Mouse (Mus musculus): Measurements from ENCODE around the gene Prune1. TPM values are rescaled to one million over a fixed set of nuclear protein-coding genes. Genes with fewer than 3 reads are reported as not detected.

Prune1 gene
- polyA plus RNA-seq, 1 experiment, result 22.2 TPM

GRCm38 (mm10) chr3:95233303-95233980, 48.4 kb downstream of the Prune1 start:
- peaks cover 27% of the 10 kb centered on the region for H3K4me1 ChIP-seq (ENCODE audit: control insufficient read depth, insufficient read depth, low read length)
- no peak overlapping the region for H3K27ac ChIP-seq (ENCODE audit: insufficient read depth, low read length)
- no peak overlapping the region for H3K4me3 ChIP-seq (ENCODE audit: insufficient read depth, low read length)
- TF ChIP-seq POLR2A (IDR thresholded peaks at IDR 0.05; ENCODE audit: low read depth, low read length) (no peak), CTCF (IDR thresholded peaks at IDR 0.05; ENCODE audit: borderline replicate concordance, insufficient read depth, low read length) (no peak)

GRCm38 (mm10) chr3:95232771-95233170, 49.1 kb downstream of the Prune1 start:
- Histone ChIP-seq H3K27ac (ENCODE audit: insufficient read depth, low read length) (peak overlapping the region; percentile 60), H3K4me1 (ENCODE audit: control insufficient read depth, insufficient read depth, low read length) (peaks cover 27% of the 10 kb centered on the region), H3K4me3 (ENCODE audit: insufficient read depth, low read length) (no peak overlapping the region)
- TF ChIP-seq POLR2A (IDR thresholded peaks at IDR 0.05; ENCODE audit: low read depth, low read length) (no peak), CTCF (IDR thresholded peaks at IDR 0.05; ENCODE audit: borderline replicate concordance, insufficient read depth, low read length) (no peak)

GRCm38 (mm10) chr3:95231298-95232221, 50.3 kb downstream of the Prune1 start, which contains the start of gene Mllt11:
Gene Mllt11, minus strand, starts transcription at chr3:95232171.
- peak within 1 kb of the TSS; percentile 81 for H3K27ac ChIP-seq (ENCODE audit: insufficient read depth, low read length)
- H3K4me3 ChIP-seq (ENCODE audit: insufficient read depth, low read length), result peak within 1 kb of the TSS; percentile 42
- no peak for TF ChIP-seq POLR2A (IDR thresholded peaks at IDR 0.05; ENCODE audit: low read depth, low read length)
- TF ChIP-seq CTCF (IDR thresholded peaks at IDR 0.05; ENCODE audit: borderline replicate concordance, insufficient read depth, low read length), result no peak
- H3K4me1 ChIP-seq (ENCODE audit: control insufficient read depth, insufficient read depth, low read length), result peaks cover 23% of the 10 kb centered on the region

GRCm38 (mm10) chr3:95230495-95231297, 51.2 kb downstream of the Prune1 start:
- H3K4me3 ChIP-seq (ENCODE audit: insufficient read depth, low read length), result peak overlapping the region; percentile 96
- no peak for TF ChIP-seq POLR2A (IDR thresholded peaks at IDR 0.05; ENCODE audit: low read depth, low read length)
- no peak for TF ChIP-seq CTCF (IDR thresholded peaks at IDR 0.05; ENCODE audit: borderline replicate concordance, insufficient read depth, low read length)
- peak overlapping the region; percentile 81; the same call in 1 of the 2 replicates for H3K27ac ChIP-seq (ENCODE audit: insufficient read depth, low read length)
- peaks cover 21% of the 10 kb centered on the region for H3K4me1 ChIP-seq (ENCODE audit: control insufficient read depth, insufficient read depth, low read length)

GRCm38 (mm10) chr3:95229781-95230494, 51.9 kb downstream of the Prune1 start:
- Histone ChIP-seq H3K4me1 (ENCODE audit: control insufficient read depth, insufficient read depth, low read length) (peaks cover 21% of the 10 kb centered on the region), H3K4me3 (ENCODE audit: insufficient read depth, low read length) (peak overlapping the region; percentile 96), H3K27ac (ENCODE audit: insufficient read depth, low read length) (peak overlapping the region; percentile 81)
- TF ChIP-seq CTCF (IDR thresholded peaks at IDR 0.05; ENCODE audit: borderline replicate concordance, insufficient read depth, low read length), result no peak
- TF ChIP-seq POLR2A (IDR thresholded peaks at IDR 0.05; ENCODE audit: low read depth, low read length), result peak; percentile 73

GRCm38 (mm10) chr3:95228894-95229780, 52.7 kb downstream of the Prune1 start:
- H3K27ac ChIP-seq (ENCODE audit: insufficient read depth, low read length), result peak overlapping the region; percentile 77
- no peak; the same call in 1 of the 2 replicates for TF ChIP-seq POLR2A (IDR thresholded peaks at IDR 0.05; ENCODE audit: low read depth, low read length)
- no peak for TF ChIP-seq CTCF (IDR thresholded peaks at IDR 0.05; ENCODE audit: borderline replicate concordance, insufficient read depth, low read length)

GRCm38 (mm10) chr3:95228148-95228893, 53.6 kb downstream of the Prune1 start, which contains the start of gene Cdc42se1:
Gene Cdc42se1, plus strand, starts transcription at chr3:95228732.
- peak within 1 kb of the TSS; percentile 96 for H3K4me3 ChIP-seq (ENCODE audit: insufficient read depth, low read length)
- H3K4me1 ChIP-seq (ENCODE audit: control insufficient read depth, insufficient read depth, low read length), result peaks cover 23% of the 10 kb centered on the region
- TF ChIP-seq POLR2A (IDR thresholded peaks at IDR 0.05; ENCODE audit: low read depth, low read length) (peak; percentile 89), CTCF (IDR thresholded peaks at IDR 0.05; ENCODE audit: borderline replicate concordance, insufficient read depth, low read length) (no peak)
- peak within 1 kb of the TSS; percentile 98 for H3K27ac ChIP-seq (ENCODE audit: insufficient read depth, low read length)

More at GRCm38 (mm10) chr3:95228894-95229780, 52.7 kb downstream of the Prune1 start:
- H3K4me3 ChIP-seq (ENCODE audit: insufficient read depth, low read length), result peak overlapping the region; percentile 96
- peaks cover 22% of the 10 kb centered on the region for H3K4me1 ChIP-seq (ENCODE audit: control insufficient read depth, insufficient read depth, low read length)
